In the genomic region with DNA sequence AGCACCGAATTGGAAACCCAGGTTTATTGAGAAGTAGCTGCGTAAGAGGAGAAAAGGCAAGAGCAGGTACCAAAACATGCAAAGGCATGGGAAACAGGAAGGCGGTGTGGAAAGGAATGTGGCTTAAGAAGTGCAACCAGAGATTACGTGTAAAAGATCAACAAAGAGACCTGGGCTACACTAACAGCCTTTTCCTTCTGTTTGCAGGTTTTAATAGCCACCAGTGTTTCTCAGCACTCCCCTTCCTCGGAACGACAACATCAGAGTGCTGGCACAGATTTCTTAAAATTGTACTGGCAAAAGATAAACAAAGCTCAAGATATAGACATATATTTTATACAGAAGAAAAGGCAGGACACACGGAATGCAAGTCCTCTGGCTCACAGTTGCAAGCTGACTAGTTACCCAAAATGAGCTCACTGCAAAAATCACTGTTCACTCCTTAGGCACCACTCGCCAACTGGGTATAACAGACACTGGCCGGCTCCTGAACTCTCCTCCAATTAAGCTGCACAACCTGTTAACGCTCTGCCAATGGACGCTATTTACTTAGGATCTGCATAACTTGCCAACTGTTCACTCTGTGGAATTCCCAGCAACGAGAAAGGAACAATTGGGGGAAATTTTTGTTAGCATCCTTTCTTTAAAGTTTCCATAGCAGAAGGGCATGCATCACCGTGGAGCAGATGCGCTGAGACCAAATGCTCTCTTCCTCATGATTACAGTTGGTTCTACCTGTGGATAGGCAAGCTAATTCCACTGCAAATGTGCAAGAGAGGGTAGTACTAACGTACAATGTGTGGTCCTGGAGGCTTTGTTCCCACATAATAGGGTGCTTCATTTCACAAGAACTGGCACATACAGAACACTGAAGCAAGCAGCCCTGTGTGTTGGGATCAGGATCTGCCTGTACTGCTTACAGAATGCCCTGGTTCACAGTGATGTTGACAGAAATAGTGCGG, we compare ENCODE assay signal across 13 mouse cellular contexts.
A peak's percentile ranks its signal among the peaks of the same experiment; 100 is the strongest.
DNase-seq lines count a peak whose midpoint lies in the region; ATAC-seq and TF ChIP-seq lines count a peak whose summit lies in the region.
"Had no signal": no experiment of that assay in that cellular context is flagged by ENCODE, and none has a peak within 500 bp of the region (broad histone marks: within the 10 kb centered on the region; RNA-seq: fewer than 3 reads in every experiment).

No protein-coding gene starts in this region.

- no peak overlapping the region for H3K4me2 ChIP-seq in hindbrain, embryonic 14.5 days (replicated peaks)
- H3K4me2 ChIP-seq in hindbrain, embryonic 12.5 days (replicated peaks): no peak overlapping the region
- peak overlapping the region; percentile 21; the same call in 1 of the 2 replicates for H3K4me2 ChIP-seq in lung, postnatal 0 days (replicated peaks; ENCODE audit: low read depth, low read length)
- H3K4me2 ChIP-seq in forebrain, embryonic 14.5 days (ENCODE audit: low read length): peak overlapping the region; percentile 21
- no peak overlapping the region for H3K4me2 ChIP-seq in midbrain, embryonic 15.5 days
- H3K4me2 ChIP-seq in liver, embryonic 12.5 days: no peak overlapping the region
- H3K4me2 ChIP-seq: embryonic facial prominence, embryonic 12.5 days; intestine, embryonic 15.5 days had no signal

- no peaks in the 10 kb centered on the region for H3K4me1 ChIP-seq in hindbrain, embryonic 14.5 days (replicated peaks; ENCODE audit: control insufficient read depth, insufficient read depth, low read length)
- peaks cover 5% of the 10 kb centered on the region; the same call in 1 of the 2 replicates for H3K4me1 ChIP-seq in hindbrain, embryonic 12.5 days
- peaks cover 4% of the 10 kb centered on the region; the same call in 1 of the 2 replicates for H3K4me1 ChIP-seq in lung, postnatal 0 days (ENCODE audit: insufficient read depth, low read depth, low read length)
- H3K4me1 ChIP-seq in forebrain, embryonic 14.5 days (ENCODE audit: control insufficient read depth, insufficient read depth, low read length): peaks cover 9% of the 10 kb centered on the region; the same call in 1 of the 2 replicates
- H3K4me1 ChIP-seq in midbrain, embryonic 15.5 days: 0 out of 2 replicates have a peak, but pooled peaks cover 3% of the 10 kb centered on the region
- no peaks in the 10 kb centered on the region for H3K4me1 ChIP-seq in liver, embryonic 12.5 days
- H3K4me1 ChIP-seq: intestine, embryonic 15.5 days had no signal

- no peaks in the 10 kb centered on the region for H3K36me3 ChIP-seq in hindbrain, embryonic 14.5 days (replicated peaks; ENCODE audit: control insufficient read depth, insufficient read depth)
- H3K36me3 ChIP-seq in hindbrain, embryonic 12.5 days: no peaks in the 10 kb centered on the region
- H3K36me3 ChIP-seq in lung, postnatal 0 days (ENCODE audit: insufficient read depth, low read length): no peaks in the 10 kb centered on the region
- H3K36me3 ChIP-seq in forebrain, embryonic 14.5 days (ENCODE audit: control insufficient read depth, insufficient read depth, low read length): no peaks in the 10 kb centered on the region
- H3K36me3 ChIP-seq in midbrain, embryonic 15.5 days (replicated peaks): no peaks in the 10 kb centered on the region
- H3K36me3 ChIP-seq in liver, embryonic 12.5 days: no peaks in the 10 kb centered on the region
- H3K36me3 ChIP-seq: embryonic facial prominence, embryonic 12.5 days; intestine, embryonic 15.5 days had no signal

- peak; percentile 40; the same call in 1 of the 2 replicates for ATAC-seq in hindbrain, embryonic 14.5 days (ENCODE audit: low FRiP score)
- no peak for ATAC-seq in hindbrain, embryonic 12.5 days (ENCODE audit: low FRiP score)
- ATAC-seq in lung, postnatal 0 days: no peak
- peak; percentile 91 for ATAC-seq in forebrain, embryonic 14.5 days
- ATAC-seq in midbrain, embryonic 15.5 days (replicated peaks): peak; percentile 52; the same call in 1 of the 2 replicates
- ATAC-seq in liver, embryonic 12.5 days: no peak
- ATAC-seq: intestine, embryonic 15.5 days had no signal

- no peak for TF ChIP-seq EP300 in lung, postnatal 0 days (IDR thresholded peaks at IDR 0.05)

- no peak overlapping the region for H3K27ac ChIP-seq in hindbrain, embryonic 14.5 days
- no peak overlapping the region for H3K27ac ChIP-seq in hindbrain, embryonic 12.5 days
- no peak overlapping the region for H3K27ac ChIP-seq in lung, postnatal 0 days (ENCODE audit: low read length)
- H3K27ac ChIP-seq in forebrain, embryonic 14.5 days (ENCODE audit: low read depth, low read length): no peak overlapping the region
- H3K27ac ChIP-seq in midbrain, embryonic 15.5 days: no peak overlapping the region
- no peak overlapping the region for H3K27ac ChIP-seq in liver, embryonic 12.5 days
- H3K27ac ChIP-seq: embryonic facial prominence, embryonic 12.5 days; intestine, embryonic 15.5 days had no signal

- H3K9ac ChIP-seq in hindbrain, embryonic 14.5 days: no peak overlapping the region
- no peak overlapping the region for H3K9ac ChIP-seq in hindbrain, embryonic 12.5 days
- no peak overlapping the region for H3K9ac ChIP-seq in lung, postnatal 0 days (replicated peaks; ENCODE audit: low read depth)
- H3K9ac ChIP-seq in forebrain, embryonic 14.5 days (ENCODE audit: low read length): no peak overlapping the region
- H3K9ac ChIP-seq in midbrain, embryonic 15.5 days: no peak overlapping the region
- no peak overlapping the region for H3K9ac ChIP-seq in liver, embryonic 12.5 days
- H3K9ac ChIP-seq: embryonic facial prominence, embryonic 12.5 days; intestine, embryonic 15.5 days had no signal

- H3K9me3 ChIP-seq in hindbrain, embryonic 14.5 days (ENCODE audit: control insufficient read depth, low read length): no peaks in the 10 kb centered on the region
- H3K9me3 ChIP-seq in hindbrain, embryonic 12.5 days (replicated peaks): no peaks in the 10 kb centered on the region
- no peaks in the 10 kb centered on the region for H3K9me3 ChIP-seq in lung, postnatal 0 days (ENCODE audit: low read length)
- H3K9me3 ChIP-seq in forebrain, embryonic 14.5 days (replicated peaks; ENCODE audit: control insufficient read depth, low read length): no peaks in the 10 kb centered on the region
- H3K9me3 ChIP-seq in midbrain, embryonic 15.5 days: no peaks in the 10 kb centered on the region
- no peaks in the 10 kb centered on the region for H3K9me3 ChIP-seq in liver, embryonic 12.5 days (replicated peaks)
- H3K9me3 ChIP-seq: embryonic facial prominence, embryonic 12.5 days; intestine, embryonic 15.5 days had no signal

- H3K4me3 ChIP-seq in hindbrain, embryonic 14.5 days (replicated peaks; ENCODE audit: low read length): no peak overlapping the region
- no peak overlapping the region for H3K4me3 ChIP-seq in hindbrain, embryonic 12.5 days
- H3K4me3 ChIP-seq in lung, postnatal 0 days (ENCODE audit: low read depth, low read length): no peak overlapping the region
- no peak overlapping the region for H3K4me3 ChIP-seq in forebrain, embryonic 14.5 days (ENCODE audit: low read depth, low read length)
- H3K4me3 ChIP-seq in midbrain, embryonic 15.5 days: no peak overlapping the region
- no peak overlapping the region for H3K4me3 ChIP-seq in liver, embryonic 12.5 days
- H3K4me3 ChIP-seq: embryonic facial prominence, embryonic 12.5 days; intestine, embryonic 15.5 days; myocyte had no signal

- 65% methylated on average over 16 of the region's 16 CpGs for WGBS in hindbrain, embryonic 14.5 days
- WGBS in hindbrain, embryonic 12.5 days: 74% methylated on average over 16 of the region's 16 CpGs
- WGBS in lung, postnatal 0 days: 40% methylated on average over 16 of the region's 16 CpGs
- 32% methylated on average over 16 of the region's 16 CpGs for whole genome bisulfite sequencing in forebrain, embryonic 14.5 days
- 61% methylated on average over 16 of the region's 16 CpGs for WGBS in midbrain, embryonic 15.5 days
- 60% methylated on average over 16 of the region's 16 CpGs for WGBS in liver, embryonic 12.5 days (ENCODE audit: insufficient replicate concordance)

- TF ChIP-seq CTCF in lung, postnatal 0 days (IDR thresholded peaks at IDR 0.05): no peak

- no peaks in the 10 kb centered on the region for H3K27me3 ChIP-seq in hindbrain, embryonic 14.5 days (ENCODE audit: control insufficient read depth, insufficient read depth, low read length)
- H3K27me3 ChIP-seq in hindbrain, embryonic 12.5 days: no peaks in the 10 kb centered on the region
- H3K27me3 ChIP-seq in lung, postnatal 0 days (replicated peaks; ENCODE audit: insufficient read depth, low read length): no peaks in the 10 kb centered on the region
- H3K27me3 ChIP-seq in forebrain, embryonic 14.5 days (replicated peaks; ENCODE audit: control insufficient read depth, insufficient read depth, low read length): no peaks in the 10 kb centered on the region
- no peaks in the 10 kb centered on the region for H3K27me3 ChIP-seq in midbrain, embryonic 15.5 days (replicated peaks)
- H3K27me3 ChIP-seq in liver, embryonic 12.5 days (replicated peaks): no peaks in the 10 kb centered on the region
- H3K27me3 ChIP-seq: embryonic facial prominence, embryonic 12.5 days; intestine, embryonic 15.5 days had no signal

- no peak for DNase-seq in hindbrain, embryonic 14.5 days (ENCODE audit: low spot score)
- peak; percentile 11 for DNase-seq in lung, postnatal 0 days (ENCODE audit: low spot score)
- no peak for DNase-seq in lung, postnatal 25 days (ENCODE audit: low spot score)
- DNase-seq in forebrain, embryonic 14.5 days (ENCODE audit: low spot score): peak; percentile 82
- DNase-seq: cerebellum, adult 9-11 months; kidney, postnatal 25 days; lung, postnatal 14 days had no signal

Comparison
In these comparisons a context has a peak if more than half of its experiments do, and no peak if none do; other contexts are left out.
1. ATAC-seq: peak in hindbrain, embryonic 14.5 days (single experiment), forebrain, embryonic 14.5 days (single experiment) and midbrain, embryonic 15.5 days (single experiment); none in hindbrain, embryonic 12.5 days (single experiment), lung, postnatal 0 days (single experiment) and liver, embryonic 12.5 days (single experiment).
2. DNase-seq: peak in lung, postnatal 0 days (single experiment) and forebrain, embryonic 14.5 days (single experiment); none in hindbrain, embryonic 14.5 days (single experiment) and lung, postnatal 25 days (single experiment).
3. H3K4me2 ChIP-seq: peak in lung, postnatal 0 days (single experiment) and forebrain, embryonic 14.5 days (single experiment); none in hindbrain, embryonic 14.5 days (single experiment), hindbrain, embryonic 12.5 days (single experiment), midbrain, embryonic 15.5 days (single experiment) and liver, embryonic 12.5 days (single experiment).